Mouse (Mus musculus) central nervous system, embryonic 14 days (tissue): Measurements from ENCODE around the gene Ttll1. TPM values are rescaled to one million over a fixed set of nuclear protein-coding genes. Genes with fewer than 3 reads are reported as not detected.

Experiments used
- polyA plus RNA-seq: library from polyadenylated mRNA; depleted of rRNA; stranded (reverse); fragments of >200 nt; gene quantifications from 2 replicates; pipeline ENCODE4 v1.2.3, GENCODE M21; 2012; rRNA removed

The Ttll1 gene
- 62.6 and 66.3 TPM in 2 replicates for polyA plus RNA-seq

DNA sequence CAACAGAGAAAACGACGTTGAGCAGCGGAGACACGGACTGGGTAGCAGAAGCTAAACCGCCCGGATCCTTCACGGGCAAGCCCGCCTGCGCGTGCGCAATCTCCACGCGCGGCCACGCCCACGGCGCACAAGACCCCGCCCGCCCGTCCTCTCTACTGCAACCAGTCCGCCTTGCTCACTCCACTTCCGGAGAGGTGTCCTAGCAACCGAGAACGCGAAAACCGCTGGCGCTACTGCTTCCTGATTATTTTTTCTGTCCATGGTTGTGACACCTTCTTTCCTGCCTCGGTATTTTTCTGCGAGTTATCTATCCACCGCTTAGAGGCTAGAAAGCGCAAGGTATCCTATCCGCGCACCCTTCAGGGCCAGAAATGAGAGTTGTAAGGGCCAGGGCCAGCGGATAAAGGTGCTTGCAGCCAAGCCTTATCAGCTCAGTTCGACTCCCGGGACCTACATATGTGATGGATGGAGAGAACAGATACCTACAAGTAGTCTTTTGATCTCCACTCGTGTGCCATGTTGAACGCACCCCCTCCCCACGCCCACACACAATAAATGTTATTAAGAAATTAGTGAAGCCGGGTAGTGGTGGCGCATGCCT is at the start of gene Ttll1:
Ttll1 (minus strand) TSS at position 89 of the 601 bp plus-strand sequence.

DNA sequence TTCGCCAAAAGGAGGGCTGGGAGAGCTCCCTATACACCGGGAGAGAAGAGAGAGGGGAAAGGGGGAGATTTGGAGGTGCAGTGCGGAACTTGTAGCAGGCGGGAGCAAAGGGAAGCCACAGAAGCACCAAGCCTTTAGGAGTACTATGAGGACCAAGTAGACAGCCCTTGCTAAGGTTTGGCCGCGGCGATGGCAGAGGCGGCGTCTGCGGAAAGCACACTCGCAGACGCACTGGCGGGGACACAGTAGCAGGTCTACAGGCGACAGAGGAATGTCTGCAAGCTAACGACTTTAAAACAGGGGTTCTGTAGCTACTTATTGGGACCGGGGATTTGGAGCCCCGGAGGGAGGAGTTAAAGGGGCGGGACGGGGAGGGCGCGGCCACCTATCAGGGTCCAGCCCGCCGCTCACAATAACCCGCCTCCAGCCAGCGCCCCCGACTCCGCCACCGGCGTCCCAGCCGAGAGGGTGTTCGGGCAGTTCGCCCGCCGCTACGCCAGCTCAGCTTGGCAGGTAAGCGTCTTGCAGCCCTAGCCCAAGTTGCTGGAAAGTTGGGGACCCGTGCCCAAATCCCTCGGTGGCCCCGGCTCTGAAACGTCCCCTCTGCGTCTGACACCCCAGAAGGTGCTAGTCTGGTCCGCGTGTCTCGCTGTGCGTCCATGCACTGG is 15.9 kb upstream of the Ttll1 start, which contains the start of gene Bik:
Bik (plus strand) TSS at position 439 of the 668 bp plus-strand sequence.

DNA sequence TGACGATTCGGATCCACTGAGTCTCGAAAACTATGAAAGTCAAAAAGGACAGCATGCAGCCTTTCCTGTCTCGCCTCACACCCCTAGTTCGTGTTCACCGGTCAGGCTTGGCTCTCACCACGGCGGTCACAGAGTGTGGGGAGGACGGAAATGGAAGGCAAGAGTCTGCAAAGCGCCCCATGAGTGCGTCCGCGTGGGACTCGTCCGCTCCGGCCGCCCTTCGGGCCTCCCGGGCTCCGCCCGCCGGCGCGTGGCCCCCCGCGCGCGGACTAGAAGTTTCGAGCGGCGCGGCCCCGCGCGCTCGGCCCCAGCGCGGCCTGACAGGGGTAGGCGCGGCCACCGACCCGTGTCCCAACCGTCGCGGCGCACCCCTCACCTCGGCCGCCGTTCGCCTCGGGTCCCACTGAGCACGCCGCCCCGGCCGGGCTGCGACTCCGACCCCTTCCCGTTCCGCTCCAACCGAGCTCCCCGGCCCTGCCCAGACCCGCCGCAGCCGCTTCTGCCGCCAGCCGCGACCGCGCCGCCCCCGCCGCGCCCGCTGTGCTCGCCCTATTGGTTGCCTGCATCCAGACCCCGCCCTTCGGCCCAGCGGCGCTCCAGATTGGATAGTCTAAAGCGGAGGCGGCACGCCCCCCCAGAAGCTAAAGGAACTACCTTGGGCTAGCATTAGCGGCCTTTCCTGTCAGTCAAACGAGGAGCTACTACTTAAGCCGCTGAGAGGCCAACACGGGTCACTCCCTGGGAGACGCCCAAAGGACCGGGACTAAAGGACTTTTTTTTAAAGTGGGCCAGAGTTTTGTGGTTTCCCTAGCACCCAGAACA is 46.4 kb downstream of the Ttll1 start, which contains the start of gene Pacsin2:
Pacsin2 (minus strand) TSS at position 524 of the 822 bp plus-strand sequence.

Other genes starting within 250 kb of the Ttll1 start
- gene Arfgap3, start 160.6 kb downstream of the Ttll1 start, polyA plus RNA-seq, result 31.4 and 34.0 TPM in 2 replicates
- 29.1 and 36.8 TPM in 2 replicates for gene Pacsin2, start 46.3 kb downstream of the Ttll1 start, polyA plus RNA-seq
- gene Bik, start 16.0 kb upstream of the Ttll1 start, polyA plus RNA-seq, result 1.1 and 1.5 TPM in 2 replicates
- 9.8 and 12.0 TPM in 2 replicates for gene Tspo, start 52.7 kb upstream of the Ttll1 start, polyA plus RNA-seq
- 31.2 and 32.1 TPM in 2 replicates for gene Mcat, start 52.9 kb upstream of the Ttll1 start, polyA plus RNA-seq
- 38.1 and 40.7 TPM in 2 replicates for gene Ttll12, start 84.3 kb upstream of the Ttll1 start, polyA plus RNA-seq
- 24.0 and 28.4 TPM in 2 replicates for gene Scube1, start 214.1 kb upstream of the Ttll1 start, polyA plus RNA-seq